Mouse (Mus musculus) ZHBTc4 (cell line): Measurements from ENCODE around the gene Rinl.

Experiments
- DNase-seq: peaks from one replicate; pipeline ENCODE4 v3.0.0-alpha.2; 2011; ENCODE audit warnings: low read depth, low spot score

Rinl gene

GRCm38 (mm10) chr7:28823932-28824331 lies 35.2 kb downstream of the Rinl start:
- no peak for DNase-seq

- peak; percentile 97 for DNase-seq
Observed at GRCm38 (mm10) chr7:28824941-28825685, 36.3 kb downstream of the Rinl start, which contains the start of gene Ech1. Gene Ech1 (plus strand): TSS chr7:28825217.

DNA sequence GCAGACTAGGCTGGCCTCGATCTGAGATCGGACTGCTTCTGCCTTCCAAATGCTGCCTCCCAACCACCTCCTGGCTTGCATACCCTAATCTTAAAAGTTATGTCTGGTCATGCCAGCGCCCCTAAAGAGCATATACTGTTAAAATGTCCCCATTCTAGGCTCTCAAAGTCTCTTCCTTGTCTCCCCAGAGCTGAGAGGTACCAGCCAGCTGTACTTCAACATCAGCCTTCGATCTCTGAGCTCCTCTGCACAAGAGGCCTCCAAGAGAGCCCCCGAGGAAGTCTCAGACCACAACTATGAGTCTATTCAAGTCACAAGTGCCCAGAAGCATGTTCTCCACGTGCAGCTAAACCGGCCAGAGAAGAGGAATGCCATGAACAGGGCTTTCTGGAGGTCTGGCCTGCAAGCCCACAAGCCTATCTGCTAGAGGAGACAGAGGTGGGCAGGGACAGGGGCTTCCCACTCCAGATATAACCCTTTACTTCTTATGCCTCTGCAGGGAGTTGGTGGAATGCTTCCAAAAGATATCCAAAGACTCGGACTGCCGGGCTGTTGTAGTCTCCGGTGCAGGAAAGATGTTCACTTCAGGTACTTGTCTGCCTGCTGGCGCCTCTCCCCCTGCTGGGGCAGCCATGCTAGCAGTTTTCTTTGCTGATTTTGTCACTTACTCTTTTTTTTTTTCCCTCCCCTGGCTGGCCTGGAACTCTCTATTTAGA lies 37.1 kb downstream of the Rinl start:
- DNase-seq: peak; percentile 66

- no peak for DNase-seq
Observed at GRCm38 (mm10) chr7:28826402-28826772, 37.6 kb downstream of the Rinl start.

GRCm38 (mm10) chr7:28827338-28827737 lies 38.6 kb downstream of the Rinl start:
- DNase-seq: no peak

DNA sequence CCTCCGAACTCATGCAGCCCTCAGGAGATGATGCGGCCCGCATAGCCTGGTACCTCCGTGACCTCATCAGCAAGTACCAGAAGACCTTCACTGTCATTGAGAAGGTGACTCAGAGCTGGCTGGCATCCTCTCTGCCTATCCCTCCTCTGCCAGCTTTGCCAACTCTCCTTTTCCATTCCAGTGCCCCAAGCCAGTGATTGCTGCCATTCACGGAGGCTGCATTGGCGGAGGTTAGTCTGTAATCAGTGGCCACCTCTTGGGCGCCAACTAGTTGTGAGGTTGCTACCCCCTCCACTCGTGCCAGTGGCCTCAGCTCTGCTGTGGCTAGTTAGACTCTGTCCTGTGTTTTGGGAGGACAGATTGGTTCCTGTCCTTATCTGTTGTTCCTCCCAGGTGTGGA lies 41.1 kb downstream of the Rinl start:
- DNase-seq: no peak

- DNase-seq: no peak
Observed at GRCm38 (mm10) chr7:28830981-28831380, 42.2 kb downstream of the Rinl start.

DNA sequence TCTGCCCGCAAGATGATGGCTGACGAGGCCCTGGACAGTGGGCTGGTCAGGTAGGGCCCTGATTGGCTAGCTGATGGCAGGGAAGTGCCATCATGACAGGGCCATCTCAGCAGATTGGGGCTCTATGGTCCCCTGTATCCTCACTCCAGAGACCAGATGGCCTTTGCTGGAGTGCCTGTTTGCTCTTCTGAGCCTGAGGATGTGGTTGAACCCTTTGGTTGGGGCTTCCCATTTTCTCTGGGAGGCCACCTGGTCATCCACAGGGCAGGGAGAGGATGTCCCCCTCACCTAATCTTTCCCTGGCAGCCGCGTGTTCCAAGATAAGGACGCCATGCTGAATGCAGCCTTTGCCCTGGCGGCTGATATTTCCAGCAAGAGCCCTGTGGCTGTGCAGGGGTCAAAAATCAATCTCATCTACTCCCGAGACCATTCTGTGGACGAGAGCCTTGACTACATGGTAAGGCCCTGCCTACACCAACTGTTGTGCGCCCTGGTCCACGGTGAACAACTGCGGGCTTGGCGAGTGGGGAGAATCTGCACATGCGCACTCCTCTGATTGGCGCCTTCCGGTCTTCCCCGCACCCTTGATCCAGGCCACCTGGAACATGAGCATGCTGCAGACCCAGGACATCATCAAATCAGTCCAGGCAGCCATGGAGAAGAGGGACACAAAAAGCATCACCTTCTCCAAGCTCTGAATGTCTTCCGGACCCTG lies 42.8 kb downstream of the Rinl start:
- peak; percentile 65 for DNase-seq

- DNase-seq: no peak
Observed at GRCm38 (mm10) chr7:28832137-28832536, 43.4 kb downstream of the Rinl start.

DNA sequence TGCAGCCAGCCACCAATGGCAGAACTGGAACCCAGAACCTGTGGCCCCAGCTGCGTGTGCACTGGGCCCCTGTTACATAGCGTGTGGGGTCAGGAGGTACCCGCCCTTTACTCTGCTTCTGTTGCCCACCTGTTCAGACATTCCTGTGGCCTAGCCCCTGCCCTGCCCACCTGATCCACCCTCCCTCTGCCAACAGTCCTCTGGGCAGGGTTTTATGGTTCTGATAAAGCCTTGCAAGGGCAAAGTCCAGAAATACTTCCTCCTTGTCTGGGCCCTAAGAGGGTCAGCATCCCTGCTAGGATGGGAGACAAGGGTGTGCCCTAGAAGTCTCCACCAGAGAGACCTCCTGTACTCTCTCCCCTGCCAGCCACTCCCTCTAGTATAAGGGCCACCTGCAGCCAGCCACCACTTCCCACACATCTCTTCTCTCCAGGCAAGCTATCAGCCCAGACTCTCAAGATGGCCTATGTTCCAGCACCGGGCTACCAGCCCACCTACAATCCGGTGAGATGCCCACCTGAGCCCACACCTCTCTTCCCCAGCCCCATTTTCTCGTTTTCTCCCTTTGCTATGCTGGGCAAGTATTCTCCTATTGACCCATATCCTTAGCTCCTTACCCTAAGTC lies 45.1 kb downstream of the Rinl start, which contains the start of gene Lgals4:
Gene Lgals4, plus strand, starts transcription at position 132 of the 625 bp plus-strand sequence.
- no peak for DNase-seq

DNA sequence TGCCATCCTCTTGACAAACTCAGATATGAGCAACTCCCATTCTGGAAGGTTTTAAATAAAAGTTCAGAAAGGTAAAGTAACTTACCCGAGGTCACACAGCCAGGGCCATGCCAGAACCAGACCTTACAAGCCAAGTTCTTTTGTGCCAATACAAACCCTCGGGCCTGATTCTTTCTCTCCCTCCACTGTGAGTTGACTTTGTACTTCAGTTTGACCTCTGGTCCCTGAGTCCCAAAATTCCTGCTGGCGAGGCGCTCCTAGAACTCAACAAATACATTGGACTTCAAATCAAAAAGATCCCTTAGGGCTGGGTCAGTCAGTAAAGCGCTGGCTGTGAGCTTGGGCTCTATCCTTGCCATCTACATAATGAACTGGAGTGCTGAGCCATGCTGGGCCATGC lies 48.2 kb downstream of the Rinl start:
- DNase-seq: peak; percentile 51

DNA sequence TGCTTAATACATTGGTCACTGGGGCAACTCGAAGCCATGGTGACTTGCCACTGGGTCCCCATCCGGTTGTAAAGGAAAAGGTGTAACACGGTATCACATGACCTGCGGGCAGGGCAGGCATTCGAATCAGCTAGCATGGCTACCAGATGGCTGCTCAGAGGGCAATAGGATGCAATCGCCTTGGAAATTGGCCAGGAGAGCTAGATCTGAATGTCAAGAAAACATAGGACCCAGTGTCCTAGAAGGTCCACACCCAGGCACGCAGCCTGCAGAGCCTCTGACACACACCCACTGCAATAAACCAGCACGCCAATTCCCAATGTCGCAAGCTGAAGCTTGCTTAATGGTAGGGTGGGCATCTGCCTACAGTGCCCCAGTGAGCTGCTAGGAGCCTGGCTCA lies 49.6 kb downstream of the Rinl start:
- DNase-seq: no peak

DNA sequence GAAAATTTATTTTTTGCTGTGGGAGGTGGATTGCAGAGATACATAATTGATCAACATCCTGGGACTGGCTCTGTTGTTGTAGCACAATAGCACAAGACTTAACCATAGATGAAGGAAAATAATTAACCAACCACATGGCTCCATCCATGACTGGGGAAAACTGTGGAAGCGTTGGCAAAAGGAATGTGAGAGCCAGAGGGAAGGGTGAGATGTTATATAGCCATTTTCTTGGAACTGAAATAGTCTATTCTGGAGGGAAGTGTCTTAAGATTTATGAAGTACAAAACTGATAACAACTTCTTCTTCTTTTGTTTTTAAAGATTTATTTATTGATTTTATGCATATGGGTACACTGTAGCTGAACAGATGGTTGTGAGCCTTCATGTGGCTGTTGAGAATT lies 58.5 kb downstream of the Rinl start:
- no peak for DNase-seq
